Mouse (Mus musculus): ENCODE data around the gene Stac3. TPM values are rescaled to one million over a fixed set of nuclear protein-coding genes. Genes with fewer than 3 reads are reported as not detected.
A peak's percentile ranks its signal among the peaks of the same experiment; 100 is the strongest.

The Stac3 gene
- total RNA-seq, 4 experiments from 2014 or later: 0.87 to 4.6 (median 3.7) TPM

- DNase-seq: no peak
Measured at GRCm38 (mm10) chr10:127526048-127526447, 24.6 kb downstream of the Stac3 start.

- no peak for DNase-seq
Measured at GRCm38 (mm10) chr10:127526681-127527080, 25.2 kb downstream of the Stac3 start.

- no peak for DNase-seq
Measured at GRCm38 (mm10) chr10:127527481-127527880, 26.0 kb downstream of the Stac3 start.

GRCm38 (mm10) chr10:127530945-127531344, 29.5 kb downstream of the Stac3 start:
- DNase-seq: no peak

- DNase-seq: no peak
Measured at GRCm38 (mm10) chr10:127531548-127531947, 30.1 kb downstream of the Stac3 start.

GRCm38 (mm10) chr10:127534036-127534928, 32.8 kb downstream of the Stac3 start, which contains the start of gene Nxph4:
TSS of gene Nxph4 (minus strand) at chr10:127534559.
- no peak for DNase-seq

- DNase-seq: no peak
Measured at GRCm38 (mm10) chr10:127534929-127535384, 33.5 kb downstream of the Stac3 start.

GRCm38 (mm10) chr10:127536586-127537314, 35.3 kb downstream of the Stac3 start:
- DNase-seq: no peak

- peak; percentile 57 for DNase-seq
Measured at GRCm38 (mm10) chr10:127537854-127538583, 36.5 kb downstream of the Stac3 start.

- DNase-seq: no peak
Measured at GRCm38 (mm10) chr10:127541510-127541909, 40.0 kb downstream of the Stac3 start.

- no peak for DNase-seq
Measured at GRCm38 (mm10) chr10:127542084-127542483, 40.6 kb downstream of the Stac3 start.

GRCm38 (mm10) chr10:127542720-127543119, 41.2 kb downstream of the Stac3 start:
- DNase-seq: no peak

GRCm38 (mm10) chr10:127543916-127544315, 42.4 kb downstream of the Stac3 start:
- DNase-seq: no peak

- no peak for DNase-seq
Measured at GRCm38 (mm10) chr10:127544375-127544774, 42.9 kb downstream of the Stac3 start.

GRCm38 (mm10) chr10:127546505-127546904, 45.0 kb downstream of the Stac3 start:
- no peak for DNase-seq

GRCm38 (mm10) chr10:127548236-127548635, 46.8 kb downstream of the Stac3 start:
- no peak for DNase-seq

GRCm38 (mm10) chr10:127549892-127550291, 48.4 kb downstream of the Stac3 start:
- no peak for DNase-seq

- no peak for DNase-seq
Measured at GRCm38 (mm10) chr10:127555703-127556102, 54.2 kb downstream of the Stac3 start.

- no peak for DNase-seq
Measured at GRCm38 (mm10) chr10:127557397-127557796, 55.9 kb downstream of the Stac3 start.

Data from adrenal gland, adult 8-10 months (tissue).